Comparison of ENCODE assay signal across 10 mouse cellular contexts in the genomic region with DNA sequence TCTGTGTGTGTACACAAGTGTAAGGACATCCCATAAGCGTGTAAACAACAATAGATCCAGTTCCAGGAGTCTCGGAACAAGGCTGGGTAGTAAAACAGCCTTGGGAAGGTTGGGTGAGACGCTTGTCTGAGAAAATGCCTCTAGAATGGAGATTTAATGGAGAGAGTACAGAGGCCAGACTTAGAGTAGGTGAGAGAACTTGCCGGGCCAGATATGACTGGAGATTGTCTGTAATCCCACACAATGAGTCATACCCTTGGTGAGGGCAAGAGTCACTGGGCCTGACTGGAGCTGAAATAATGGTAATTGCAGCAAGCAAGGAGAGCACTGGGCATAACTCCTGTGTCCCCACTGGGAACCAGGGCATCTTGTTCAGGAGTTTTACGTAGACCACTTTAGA. TPM values are rescaled to one million over a fixed set of nuclear protein-coding genes. Genes with fewer than 3 reads are reported as not detected.
DNase-seq lines count a peak whose midpoint lies in the region; ATAC-seq and TF ChIP-seq lines count a peak whose summit lies in the region.
"Had no signal": no experiment of that assay in that cellular context is flagged by ENCODE, and none has a peak within 500 bp of the region (broad histone marks: within the 10 kb centered on the region; RNA-seq: fewer than 3 reads in every experiment).

No protein-coding gene starts in this region.

- H3K4me1 ChIP-seq in heart, embryonic 12.5 days (replicated peaks) = peaks cover 16% of the 10 kb centered on the region
- H3K4me1 ChIP-seq in liver, embryonic 14.5 days (replicated peaks; ENCODE audit: control insufficient read depth in 2 of 2, insufficient read depth in 2 of 2, low read length in 1 of 2) = peaks cover 20 to 31% of the 10 kb centered on the region in 2 experiments
- peaks cover 21% of the 10 kb centered on the region for H3K4me1 ChIP-seq in stomach, embryonic 16.5 days (ENCODE audit: control insufficient read depth, insufficient read depth, low read length)

- no peak overlapping the region for H3K9ac ChIP-seq in heart, embryonic 12.5 days
- H3K9ac ChIP-seq in liver, embryonic 14.5 days (replicated peaks) = peak overlapping the region; percentile 37
- no peak overlapping the region for H3K9ac ChIP-seq in stomach, embryonic 16.5 days (ENCODE audit: low read length)

- peak overlapping the region; percentile 75 for H3K4me2 ChIP-seq in heart, embryonic 12.5 days
- peak overlapping the region; percentile 100 for H3K4me2 ChIP-seq in liver, embryonic 14.5 days (ENCODE audit: low read depth)
- peak overlapping the region; percentile 94 for H3K4me2 ChIP-seq in stomach, embryonic 16.5 days (ENCODE audit: low read depth, low read length)

- intact Hi-C loops in heart, postnatal 25 days (cut with DNase I) = no loop called here

- no peak overlapping the region for H3K4me3 ChIP-seq in heart, embryonic 12.5 days
- H3K4me3 ChIP-seq in liver, embryonic 14.5 days (ENCODE audit: insufficient read depth in 1 of 2, low read depth in 2 of 2, low read length in 2 of 2) = peak overlapping the region; percentile 3 to 92; a peak in 3 of 4 replicates
- H3K4me3 ChIP-seq in stomach, embryonic 16.5 days (replicated peaks; ENCODE audit: low read length) = peak overlapping the region; percentile 83

- TF ChIP-seq EP300 in liver, embryonic 14.5 days (IDR thresholded peaks at IDR 0.05; ENCODE audit: low read depth) = no peak

- no peak for DNase-seq in heart, postnatal 25 days (ENCODE audit: low spot score)
- peak; percentile 64 for DNase-seq in urinary bladder, postnatal 14 days (ENCODE audit: low spot score)
- no peak for DNase-seq in urinary bladder, postnatal 4 days (ENCODE audit: low spot score in 2 of 2)
- no peak for DNase-seq in liver, embryonic 14.5 days (ENCODE audit: low read depth in 3 of 3, low spot score in 3 of 3)
- no peak for DNase-seq in frontal cortex, postnatal 36 days (ENCODE audit: low spot score in 2 of 2)
- no peak for DNase-seq in embryo, embryonic 11 days

- no peaks in the 10 kb centered on the region for H3K36me3 ChIP-seq in heart, embryonic 12.5 days
- H3K36me3 ChIP-seq in liver, embryonic 14.5 days (replicated peaks; ENCODE audit: control insufficient read depth, insufficient read depth, low read depth) = peaks cover 10% of the 10 kb centered on the region
- H3K36me3 ChIP-seq in stomach, embryonic 16.5 days (ENCODE audit: control insufficient read depth, insufficient read depth, low read length) = no peaks in the 10 kb centered on the region

- no peak for ATAC-seq in heart, embryonic 12.5 days (ENCODE audit: insufficient number of reproducible peaks, low FRiP score)
- ATAC-seq in liver, embryonic 14.5 days (ENCODE audit: insufficient read depth) = no peak
- peak; percentile 31; the same call in 1 of the 2 replicates for ATAC-seq in stomach, embryonic 16.5 days (ENCODE audit: insufficient read depth, low FRiP score)

- 64% methylated on average over 5 of the region's 5 CpGs for WGBS in heart, embryonic 12.5 days
- WGBS in liver, embryonic 14.5 days (ENCODE audit: insufficient replicate concordance) = 71% methylated on average over 5 of the region's 5 CpGs
- WGBS in stomach, embryonic 16.5 days = 59% methylated on average over 5 of the region's 5 CpGs

- no peak overlapping the region for H3K27ac ChIP-seq in heart, embryonic 12.5 days (ENCODE audit: poor library complexity, severe bottlenecking)
- H3K27ac ChIP-seq in liver, embryonic 14.5 days = no peak overlapping the region
- H3K27ac ChIP-seq in stomach, embryonic 16.5 days (ENCODE audit: low read length) = peak overlapping the region; percentile 79

- H3K9me3 ChIP-seq in heart, embryonic 12.5 days (replicated peaks) = no peaks in the 10 kb centered on the region
- H3K9me3 ChIP-seq in liver, embryonic 14.5 days (ENCODE audit: control insufficient read depth, low read length) = no peaks in the 10 kb centered on the region
- H3K9me3 ChIP-seq in stomach, embryonic 16.5 days (replicated peaks; ENCODE audit: control insufficient read depth, low read length) = no peaks in the 10 kb centered on the region

- TF ChIP-seq CTCF in liver, embryonic 14.5 days (IDR thresholded peaks at IDR 0.05; ENCODE audit: low read depth) = no peak

- H3K27me3 ChIP-seq in heart, embryonic 12.5 days (replicated peaks) = no peaks in the 10 kb centered on the region
- no peaks in the 10 kb centered on the region for H3K27me3 ChIP-seq in liver, embryonic 14.5 days (ENCODE audit: control insufficient read depth, insufficient read depth, low read length)
- no peaks in the 10 kb centered on the region for H3K27me3 ChIP-seq in stomach, embryonic 16.5 days (ENCODE audit: control insufficient read depth, insufficient read depth, low read length)

RNA-seq across cellular contexts. Expression of gene Serinc5, which starts 2.2 kb away (rescaled TPM):
- 15.2 and 15.4 TPM in 2 replicates for polyA plus RNA-seq in heart, embryonic 12.5 days (2016; fragmentation: Nextera tagmentation; extraction: Ambion mirVana)
- total RNA-seq in heart, postnatal 25 days (2021) = 10 to 100 TPM; 15.3 to 17.5 TPM
- 15.2 and 17.9 TPM in 2 replicates for polyA plus RNA-seq in liver, embryonic 14.5 days (2012; rRNA removed)
- 14.2 and 16.8 TPM in 2 replicates for polyA plus RNA-seq in liver, embryonic 14.5 days (2014; fragmentation: Nextera tagmentation; extraction: Ambion mirVana)
- polyA plus RNA-seq in stomach, embryonic 16.5 days (2015; fragmentation: Nextera tagmentation; extraction: Ambion mirVana) = 29.9 and 30.8 TPM in 2 replicates

RNA-seq across cellular contexts. Expression of gene Spz1, which starts 37.1 kb away (rescaled TPM):
- polyA plus RNA-seq in heart, embryonic 12.5 days (2016; fragmentation: Nextera tagmentation; extraction: Ambion mirVana) = not detected in 2 replicates
- not detected for total RNA-seq in heart, postnatal 25 days (2021)
- not detected in 2 replicates for polyA plus RNA-seq in liver, embryonic 14.5 days (2012; rRNA removed)
- not detected in 2 replicates for polyA plus RNA-seq in liver, embryonic 14.5 days (2014; fragmentation: Nextera tagmentation; extraction: Ambion mirVana)
- not detected in 2 replicates for polyA plus RNA-seq in stomach, embryonic 16.5 days (2015; fragmentation: Nextera tagmentation; extraction: Ambion mirVana)
- total RNA-seq: left cerebral cortex, postnatal 25 days had no signal
- polyA plus RNA-seq: heart, embryonic 14.5 days had no signal
